Mouse (Mus musculus) hindbrain, embryonic 11.5 days (tissue): ENCODE data around the gene Pdrg1. TPM values are rescaled to one million over a fixed set of nuclear protein-coding genes. Genes with fewer than 3 reads are reported as not detected.

Experiments
- ATAC-seq: fragments of 200-750 bp; cut with Nextera tagmentation; 2 replicates; pipeline ENCODE4 v1.8.0; 2017; ENCODE audit warnings: mild to moderate bottlenecking, moderate TSS enrichment, moderate library complexity; ENCODE audit not compliant: low FRiP score
- DNase-seq: peaks from one replicate; pipeline ENCODE4 v3.0.0-alpha.2; 2015; ENCODE audit warnings: low spot score
- H3K27ac ChIP-seq: fragments of 300-500 bp; sonication (generic); 2 replicates; pipeline ENCODE4 v1.5.1; 2014; ENCODE audit warnings: mild to moderate bottlenecking, low read depth, low read length
- H3K27me3 ChIP-seq: fragments of 300-500 bp; sonication (generic); 2 replicates; pipeline ENCODE4 v1.6.1; 2014; ENCODE audit warnings: mild to moderate bottlenecking, low read length, moderate library complexity, mixed read lengths; ENCODE audit not compliant: control insufficient read depth, insufficient read depth
- H3K36me3 ChIP-seq: fragments of 300-500 bp; sonication (generic); 2 replicates; pipeline ENCODE4 v1.6.1; 2014; ENCODE audit warnings: mild to moderate bottlenecking, low read length, moderate library complexity, mixed read lengths; ENCODE audit not compliant: control insufficient read depth, insufficient read depth
- H3K4me1 ChIP-seq: fragments of 300-500 bp; sonication (generic); replicated peaks from 2 replicates; pipeline ENCODE4 v1.6.1; 2014; ENCODE audit warnings: low read length, mixed read lengths; ENCODE audit not compliant: control insufficient read depth, insufficient read depth
- H3K4me2 ChIP-seq: fragments of 300-500 bp; sonication (generic); replicated peaks from 2 replicates; pipeline ENCODE4 v1.6.1; 2014; ENCODE audit warnings: mild to moderate bottlenecking, low read depth, low read length
- H3K4me3 ChIP-seq: fragments of 300-500 bp; sonication (generic); 2 replicates; pipeline ENCODE4 v1.5.1; 2014; ENCODE audit warnings: low read depth, low read length
- H3K9ac ChIP-seq: fragments of 300-500 bp; sonication (generic); 2 replicates; pipeline ENCODE4 v1.6.1; 2014; ENCODE audit warnings: low read depth, low read length
- H3K9me3 ChIP-seq: fragments of 300-500 bp; sonication (generic); 2 replicates; pipeline ENCODE4 v1.6.1; 2016; ENCODE audit warnings: low read length; ENCODE audit not compliant: control insufficient read depth
- WGBS: fragments of 180-500 bp; shearing (Covaris S2); extraction: QIAGEN DNeasy Blood & Tissue Kit; methylation state at CpG from one replicate; pipeline ENCODE4 v1.1.7; 2014; 5-methylcytosine and 5-hydroxymethylcytosine counted together
- polyA plus RNA-seq: library from polyadenylated mRNA; unstranded; fragments of >200 nt; fragmentation: Nextera tagmentation; extraction: Ambion mirVana; gene quantifications from 2 replicates; pipeline ENCODE4 v1.2.1, GENCODE M21; 2014

Gene Pdrg1
- polyA plus RNA-seq, 1 experiment from 2014 or later, result 71.1 TPM

GRCm38 (mm10) chr2:153021163-153021562, 5.9 kb upstream of the Pdrg1 start:
- Histone ChIP-seq H3K4me1 (no peaks in the 10 kb centered on the region), H3K9me3 (no peaks in the 10 kb centered on the region), H3K27me3 (no peaks in the 10 kb centered on the region), H3K36me3 (no peaks in the 10 kb centered on the region), H3K9ac (no peak overlapping the region), H3K27ac (no peak overlapping the region), H3K4me2 (no peak overlapping the region), H3K4me3 (no peak overlapping the region)
- WGBS, result 45% methylated on average over 3 of the region's 3 CpGs
- ATAC-seq (no peak), DNase-seq (no peak)

GRCm38 (mm10) chr2:153019355-153019754, 4.1 kb upstream of the Pdrg1 start:
- H3K9me3 ChIP-seq, result no peaks in the 10 kb centered on the region
- ATAC-seq (no peak), DNase-seq (no peak)
- no peak overlapping the region for H3K4me3 ChIP-seq
- no peak overlapping the region for H3K9ac ChIP-seq
- no peaks in the 10 kb centered on the region for H3K36me3 ChIP-seq
- H3K4me1 ChIP-seq, result no peaks in the 10 kb centered on the region
- no peak overlapping the region for H3K27ac ChIP-seq
- H3K4me2 ChIP-seq, result no peak overlapping the region
- WGBS, result 79% methylated on average over 3 of the region's 3 CpGs
- no peaks in the 10 kb centered on the region for H3K27me3 ChIP-seq

- DNase-seq (no peak), ATAC-seq (no peak)
- H3K9ac ChIP-seq, result no peak overlapping the region
- 0 out of 2 replicates have a peak, but pooled peaks cover 2% of the 10 kb centered on the region for H3K36me3 ChIP-seq
- H3K27me3 ChIP-seq, result no peaks in the 10 kb centered on the region
- H3K4me1 ChIP-seq, result no peaks in the 10 kb centered on the region
- H3K9me3 ChIP-seq, result no peaks in the 10 kb centered on the region
- H3K4me3 ChIP-seq, result no peak overlapping the region
- 43% methylated on average over 5 of the region's 5 CpGs for WGBS
- H3K4me2 ChIP-seq, result no peak overlapping the region
- no peak overlapping the region for H3K27ac ChIP-seq
Observed at GRCm38 (mm10) chr2:153016786-153017185, 1.6 kb upstream of the Pdrg1 start.

- 49% methylated on average over 8 of the region's 8 CpGs for WGBS
- Histone ChIP-seq H3K9ac (no peak overlapping the region), H3K4me3 (no peak overlapping the region), H3K27me3 (no peaks in the 10 kb centered on the region), H3K4me1 (no peaks in the 10 kb centered on the region), H3K4me2 (no peak overlapping the region), H3K9me3 (no peaks in the 10 kb centered on the region), H3K27ac (no peak overlapping the region), H3K36me3 (0 out of 2 replicates have a peak, but pooled peaks cover 2% of the 10 kb centered on the region)
- no peak for DNase-seq
- ATAC-seq, result no peak
Observed at GRCm38 (mm10) chr2:153015804-153016203, 577 bp upstream of the Pdrg1 start.

- Histone ChIP-seq H3K27ac (no peak overlapping the region), H3K9ac (peak overlapping the region; percentile 84; the same call in 1 of the 2 replicates), H3K27me3 (no peaks in the 10 kb centered on the region), H3K4me2 (peak overlapping the region; percentile 85), H3K36me3 (peaks cover 10% of the 10 kb centered on the region; the same call in 1 of the 2 replicates), H3K9me3 (no peaks in the 10 kb centered on the region), H3K4me1 (no peaks in the 10 kb centered on the region), H3K4me3 (peak overlapping the region; percentile 90)
- ATAC-seq (no peak), DNase-seq (no peak)
- 95% methylated on average over 11 of the region's 11 CpGs for WGBS
Observed at GRCm38 (mm10) chr2:153013724-153014515, 1.3 kb downstream of the Pdrg1 start.

GRCm38 (mm10) chr2:153009192-153009973, 5.8 kb downstream of the Pdrg1 start:
- no peak for DNase-seq
- Histone ChIP-seq H3K9me3 (no peaks in the 10 kb centered on the region), H3K4me2 (no peak overlapping the region), H3K9ac (no peak overlapping the region), H3K4me3 (no peak overlapping the region), H3K27me3 (no peaks in the 10 kb centered on the region), H3K27ac (no peak overlapping the region), H3K4me1 (no peaks in the 10 kb centered on the region), H3K36me3 (peaks cover 11% of the 10 kb centered on the region; the same call in 1 of the 2 replicates)
- 92% methylated on average over 12 of the region's 12 CpGs for WGBS
- ATAC-seq, result no peak

GRCm38 (mm10) chr2:153005981-153006380, 9.2 kb downstream of the Pdrg1 start:
- H3K27me3 ChIP-seq, result no peaks in the 10 kb centered on the region
- H3K27ac ChIP-seq, result no peak overlapping the region
- no peaks in the 10 kb centered on the region for H3K9me3 ChIP-seq
- H3K4me3 ChIP-seq, result no peak overlapping the region
- peaks cover 9% of the 10 kb centered on the region; the same call in 1 of the 2 replicates for H3K36me3 ChIP-seq
- no peak overlapping the region for H3K9ac ChIP-seq
- DNase-seq (no peak), ATAC-seq (no peak)
- WGBS, result 82% methylated on average over 3 of the region's 3 CpGs
- no peaks in the 10 kb centered on the region for H3K4me1 ChIP-seq
- H3K4me2 ChIP-seq, result no peak overlapping the region

- no peak overlapping the region for H3K4me2 ChIP-seq
- WGBS, result 58% methylated on average over 13 of the region's 13 CpGs
Observed at GRCm38 (mm10) chr2:153003681-153004338, 11.4 kb downstream of the Pdrg1 start.

More at GRCm38 (mm10) chr2:153003681-153004338, 11.4 kb downstream of the Pdrg1 start:
- DNase-seq (peak; percentile 4), ATAC-seq (no peak)
- no peaks in the 10 kb centered on the region for H3K4me1 ChIP-seq
- no peaks in the 10 kb centered on the region for H3K9me3 ChIP-seq
- no peak overlapping the region for H3K27ac ChIP-seq
- H3K4me3 ChIP-seq, result no peak overlapping the region
- H3K36me3 ChIP-seq, result peaks cover under 1% of the 10 kb centered on the region; the same call in 1 of the 2 replicates
- no peak overlapping the region for H3K9ac ChIP-seq
- no peaks in the 10 kb centered on the region for H3K27me3 ChIP-seq
